Mouse (Mus musculus) ES-E14 (cell line): Measurements from ENCODE around the gene Ksr1. TPM values are rescaled to one million over a fixed set of nuclear protein-coding genes. Genes with fewer than 3 reads are reported as not detected.
"Not testable (repeated sequence)": the region's sequence is repeated elsewhere in the genome, so short reads cannot be mapped to it uniquely, and the experiment has no call there.

Experiments
- DNase-seq: peaks from one replicate; pipeline ENCODE4 v3.0.0-alpha.2; 2013; ENCODE audit warnings: low read depth, low spot score
- H3K27ac ChIP-seq: 2 replicates; pipeline ENCODE4 v1.5.1; 2012; ENCODE audit warnings: low read depth, mild to moderate bottlenecking, low read length, moderate library complexity, mixed read lengths; ENCODE audit not compliant: poor library complexity, insufficient read depth, severe bottlenecking
- H3K36me3 ChIP-seq: 2 replicates; pipeline ENCODE4 v1.6.1; 2012; ENCODE audit warnings: mild to moderate bottlenecking, low read length, moderate library complexity, mixed read lengths; ENCODE audit not compliant: control insufficient read depth, poor library complexity, insufficient read depth, severe bottlenecking
- H3K4me1 ChIP-seq, 2 experiments: fragments of 150-350 bp in 1 of 2; sonication (generic) in 1 of 2; 2 replicates each; pipeline ENCODE4 v1.6.1; 2012; ENCODE audit warnings: low read length in 2 of 2, mild to moderate bottlenecking in 1 of 2, mixed read lengths in 1 of 2; ENCODE audit not compliant: control insufficient read depth in 2 of 2, insufficient read depth in 2 of 2, poor library complexity in 1 of 2
- H3K4me3 ChIP-seq, 2 experiments: fragments of 150-350 bp in 1 of 2; sonication (generic) in 1 of 2; 2 replicates each; pipeline ENCODE4 v1.5.1; 2012; ENCODE audit warnings: low read length in 2 of 2, low read depth in 1 of 2, mild to moderate bottlenecking in 1 of 2, mixed read lengths in 1 of 2; ENCODE audit not compliant: insufficient read depth in 1 of 2, poor library complexity in 1 of 2, severe bottlenecking in 1 of 2
- H3K9ac ChIP-seq: 2 replicates; pipeline ENCODE4 v1.6.1; 2012; ENCODE audit warnings: low read depth, mild to moderate bottlenecking, low read length, mixed read lengths; ENCODE audit not compliant: poor library complexity, insufficient read depth, severe bottlenecking
- H3K9me3 ChIP-seq: fragments of 150-350 bp; sonication (generic); 2 replicates; pipeline ENCODE4 v1.6.1; 2012; ENCODE audit warnings: low read depth, mild to moderate bottlenecking, low read length; ENCODE audit not compliant: control insufficient read depth, insufficient read depth
- CHD2 ChIP-seq: IDR thresholded peaks from 2 replicates; pipeline ENCODE4 v1.6.1; 2014; ENCODE audit warnings: mild to moderate bottlenecking, low read depth, low read length, inconsistent platforms
- HCFC1 ChIP-seq: IDR thresholded peaks from 2 replicates; pipeline ENCODE4 v1.6.1; 2012; ENCODE audit warnings: low read length, inconsistent platforms, borderline replicate concordance; ENCODE audit not compliant: insufficient read depth
- MAFK ChIP-seq: IDR thresholded peaks from 2 replicates; pipeline ENCODE4 v1.6.1; 2014; ENCODE audit warnings: mild to moderate bottlenecking, low read depth, low read length, inconsistent platforms; ENCODE audit not compliant: insufficient read depth
- ZC3H11A ChIP-seq: IDR thresholded peaks from 2 replicates; pipeline ENCODE4 v1.6.1; 2012; ENCODE audit warnings: low read depth, mild to moderate bottlenecking, inconsistent platforms, low read length, borderline replicate concordance
- ZNF384 ChIP-seq: IDR thresholded peaks from 2 replicates; pipeline ENCODE4 v1.6.1; 2012; ENCODE audit warnings: low read depth, low read length, inconsistent platforms
- in situ Hi-C, 2 experiments: fragments of 600-800 bp; cut with MboI; formaldehyde crosslinking; loops; one replicate each; pipeline ENCODE4 v1.15.1; 2025; ENCODE audit warnings: low sequenced_read_pairs in 2 of 2, inconsistent platforms in 1 of 2; ENCODE audit not compliant: unreplicated experiment in 2 of 2
- total RNA-seq: library from RNA; depleted of rRNA; stranded (reverse); fragments of 300-350 nt; gene quantifications from 2 replicates; pipeline ENCODE4 v1.2.3, GENCODE M21; 2012

The Ksr1 gene
- total RNA-seq, 1 experiment: 11.3 TPM

GRCm38 (mm10) chr11:79002551-79002951, 143.7 kb downstream of the Ksr1 start:
- peak; percentile 85 for DNase-seq
- Histone ChIP-seq H3K9me3 (peaks cover 2% of the 10 kb centered on the region; the same call in 1 of the 2 replicates), H3K9ac (peak overlapping the region; percentile 8; the same call in 1 of the 2 replicates), H3K4me3 (no peak overlapping the region), H3K27ac (peak overlapping the region; percentile 94), H3K4me1 (peaks cover 13 to 23% of the 10 kb centered on the region in 2 experiments), H3K36me3 (no peaks in the 10 kb centered on the region)
- TF ChIP-seq HCFC1 (no peak), MAFK (peak; percentile 95), CHD2 (peak; percentile 50)
- in situ Hi-C loops: no loop called here

- H3K9ac ChIP-seq: peak overlapping the region; percentile 46; the same call in 1 of the 2 replicates
- H3K36me3 ChIP-seq: no peaks in the 10 kb centered on the region
- in situ Hi-C loops: no loop called here
- DNase-seq: no peak
- H3K4me3 ChIP-seq: no peak overlapping the region
- peak overlapping the region; percentile 94 for H3K27ac ChIP-seq
- peaks cover 13 to 23% of the 10 kb centered on the region in 2 experiments for H3K4me1 ChIP-seq
- TF ChIP-seq MAFK (no peak), ZC3H11A (no peak), HCFC1 (no peak), CHD2 (no peak), ZNF384 (no peak)
- H3K9me3 ChIP-seq: peaks cover 2% of the 10 kb centered on the region; the same call in 1 of the 2 replicates
These were observed 144.3 kb downstream of the Ksr1 start for GRCm38 (mm10) chr11:79001871-79002270.

DNA sequence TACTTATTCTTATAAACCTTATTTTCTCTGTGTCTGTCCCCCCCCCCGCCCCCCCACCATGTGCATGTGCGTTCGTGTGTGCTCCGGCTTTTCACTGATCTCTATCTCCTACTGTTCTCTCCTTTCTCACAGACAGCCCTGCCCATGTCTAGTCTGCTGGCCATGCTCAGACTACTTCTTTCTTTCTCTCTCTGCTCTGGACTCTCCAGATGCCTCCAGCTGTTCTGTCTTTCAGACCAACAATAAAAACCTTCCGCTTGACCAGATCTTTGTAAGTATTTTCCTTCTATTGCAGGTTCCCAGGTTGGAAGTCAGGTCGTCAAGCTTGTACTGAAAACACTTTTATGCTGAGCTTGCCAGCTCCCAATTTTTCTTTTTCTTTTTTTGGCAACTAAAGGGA, 147.1 kb downstream of the Ksr1 start:
- DNase-seq: no peak
- Histone ChIP-seq H3K36me3 (no peaks in the 10 kb centered on the region), H3K4me1 (peaks cover 11 to 15% of the 10 kb centered on the region in 2 experiments), H3K27ac (peak overlapping the region; percentile 12; the same call in 1 of the 2 replicates), H3K9ac (no peak overlapping the region), H3K9me3 (peaks cover 6% of the 10 kb centered on the region; the same call in 1 of the 2 replicates), H3K4me3 (no peak overlapping the region)
- no peak for TF ChIP-seq CHD2
- TF ChIP-seq HCFC1: no peak
- TF ChIP-seq ZNF384: no peak
- in situ Hi-C loops: no loop called here

DNA sequence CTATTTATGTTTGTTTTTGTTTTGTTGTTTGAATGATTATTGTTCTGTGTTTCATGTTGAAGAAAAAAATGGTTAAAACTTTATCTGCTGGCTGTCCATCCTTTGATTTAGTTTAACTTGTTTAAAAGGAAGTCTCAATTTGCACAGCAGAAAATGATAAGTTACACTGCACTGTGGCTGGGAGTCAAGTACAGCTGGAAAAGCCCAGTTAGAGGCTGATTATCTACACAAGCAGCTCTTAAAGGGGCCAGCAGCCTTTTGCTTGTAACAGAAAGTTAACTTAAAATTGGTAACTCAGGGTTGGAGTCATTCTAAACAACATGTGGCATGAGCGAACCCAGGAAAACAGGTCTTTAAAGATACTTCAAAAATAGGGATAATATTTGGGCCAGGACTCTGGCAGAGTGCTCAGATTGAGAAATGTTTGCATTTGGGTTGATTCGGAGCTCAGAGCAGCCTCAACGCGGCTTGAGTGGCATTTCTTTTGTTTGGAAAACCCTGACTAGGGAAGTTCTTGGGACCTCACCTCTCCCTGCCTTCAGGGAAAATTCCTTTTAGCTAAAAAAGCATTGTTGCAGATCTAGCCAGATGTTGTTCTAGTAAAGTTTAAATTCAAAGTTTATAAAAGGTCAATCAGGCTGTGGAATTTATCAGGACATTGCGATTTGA, 155.2 kb downstream of the Ksr1 start:
- H3K9ac ChIP-seq, H3K4me1 ChIP-seq, H3K36me3 ChIP-seq, H3K9me3 ChIP-seq, DNase-seq, in situ Hi-C loops, H3K27ac ChIP-seq, H3K4me3 ChIP-seq: not testable (repeated sequence)

DNA sequence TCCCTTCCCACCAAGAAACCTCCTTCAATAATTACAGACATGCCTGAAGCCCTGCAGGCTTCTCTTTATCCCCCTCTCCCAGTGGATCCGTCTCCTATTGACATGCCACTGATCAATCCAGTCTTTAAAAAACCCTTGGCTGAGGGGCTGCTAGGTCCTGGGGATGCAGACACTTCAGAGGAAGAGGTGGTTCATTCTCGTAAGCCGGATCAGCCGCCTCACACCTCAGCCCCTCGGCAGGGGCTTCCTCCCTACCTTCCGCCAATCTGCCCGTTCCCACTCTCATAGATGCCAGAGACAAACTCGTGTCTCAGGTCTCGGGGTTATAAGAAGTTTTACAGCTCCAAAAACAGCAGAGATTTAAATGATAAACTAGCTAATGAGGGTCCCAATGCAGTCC, 156.1 kb downstream of the Ksr1 start:
- Histone ChIP-seq H3K36me3 (no peaks in the 10 kb centered on the region), H3K9ac (no peak overlapping the region), H3K4me3 (no peak overlapping the region), H3K27ac (no peak overlapping the region), H3K4me1 (no peaks in the 10 kb centered on the region), H3K9me3 (peaks cover 6% of the 10 kb centered on the region)
- TF ChIP-seq HCFC1 (no peak), ZC3H11A (no peak), CHD2 (no peak), MAFK (no peak), ZNF384 (no peak)
- DNase-seq: no peak
- in situ Hi-C loops: no loop called here

DNA sequence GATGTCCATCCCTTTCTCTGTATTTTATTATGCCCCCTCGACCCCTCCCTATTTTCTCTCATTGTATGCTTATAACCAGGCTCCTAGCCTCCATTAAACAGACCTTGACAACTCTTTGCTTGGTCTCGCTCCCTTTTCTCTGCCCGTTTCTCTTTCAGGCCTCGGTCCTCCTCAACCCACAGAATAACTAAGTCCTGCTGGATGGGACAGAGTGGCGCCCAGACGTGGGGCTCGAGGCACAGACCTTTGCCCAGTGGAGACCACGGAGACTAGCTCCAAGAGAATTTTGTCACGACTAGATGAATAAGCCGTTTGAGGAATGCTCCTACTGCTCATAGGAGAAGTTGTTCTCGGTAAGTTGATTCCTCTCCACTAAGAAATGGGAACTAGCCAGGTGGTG, 157.0 kb downstream of the Ksr1 start:
- H3K4me3 ChIP-seq, H3K27ac ChIP-seq, H3K4me1 ChIP-seq, H3K9me3 ChIP-seq, H3K36me3 ChIP-seq, H3K9ac ChIP-seq, DNase-seq, in situ Hi-C loops: not testable (repeated sequence)
